Mouse (Mus musculus) ES-E14 (cell line): ENCODE results near the gene Srd5a2. TPM values are rescaled to one million over a fixed set of nuclear protein-coding genes. Genes with fewer than 3 reads are reported as not detected.
"Not testable (repeated sequence)": the region's sequence is repeated elsewhere in the genome, so short reads cannot be mapped to it uniquely, and the experiment has no call there.

ENCODE experiments used
- DNase-seq: peaks from one replicate; pipeline ENCODE4 v3.0.0-alpha.2; 2013; ENCODE audit warnings: low read depth, low spot score
- H3K27ac ChIP-seq: 2 replicates; pipeline ENCODE4 v1.5.1; 2012; ENCODE audit warnings: low read depth, mild to moderate bottlenecking, low read length, moderate library complexity, mixed read lengths; ENCODE audit not compliant: poor library complexity, insufficient read depth, severe bottlenecking
- H3K36me3 ChIP-seq: 2 replicates; pipeline ENCODE4 v1.6.1; 2012; ENCODE audit warnings: mild to moderate bottlenecking, low read length, moderate library complexity, mixed read lengths; ENCODE audit not compliant: control insufficient read depth, poor library complexity, insufficient read depth, severe bottlenecking
- H3K4me1 ChIP-seq, 2 experiments: fragments of 150-350 bp in 1 of 2; sonication (generic) in 1 of 2; 2 replicates each; pipeline ENCODE4 v1.6.1; 2012; ENCODE audit warnings: low read length in 2 of 2, mild to moderate bottlenecking in 1 of 2, mixed read lengths in 1 of 2; ENCODE audit not compliant: control insufficient read depth in 2 of 2, insufficient read depth in 2 of 2, poor library complexity in 1 of 2
- H3K4me3 ChIP-seq, 2 experiments: fragments of 150-350 bp in 1 of 2; sonication (generic) in 1 of 2; 2 replicates each; pipeline ENCODE4 v1.5.1; 2012; ENCODE audit warnings: low read length in 2 of 2, low read depth in 1 of 2, mild to moderate bottlenecking in 1 of 2, mixed read lengths in 1 of 2; ENCODE audit not compliant: insufficient read depth in 1 of 2, poor library complexity in 1 of 2, severe bottlenecking in 1 of 2
- H3K9ac ChIP-seq: 2 replicates; pipeline ENCODE4 v1.6.1; 2012; ENCODE audit warnings: low read depth, mild to moderate bottlenecking, low read length, mixed read lengths; ENCODE audit not compliant: poor library complexity, insufficient read depth, severe bottlenecking
- H3K9me3 ChIP-seq: fragments of 150-350 bp; sonication (generic); 2 replicates; pipeline ENCODE4 v1.6.1; 2012; ENCODE audit warnings: low read depth, mild to moderate bottlenecking, low read length; ENCODE audit not compliant: control insufficient read depth, insufficient read depth
- CHD2 ChIP-seq: IDR thresholded peaks from 2 replicates; pipeline ENCODE4 v1.6.1; 2014; ENCODE audit warnings: mild to moderate bottlenecking, low read depth, low read length, inconsistent platforms
- HCFC1 ChIP-seq: IDR thresholded peaks from 2 replicates; pipeline ENCODE4 v1.6.1; 2012; ENCODE audit warnings: low read length, inconsistent platforms, borderline replicate concordance; ENCODE audit not compliant: insufficient read depth
- MAFK ChIP-seq: IDR thresholded peaks from 2 replicates; pipeline ENCODE4 v1.6.1; 2014; ENCODE audit warnings: mild to moderate bottlenecking, low read depth, low read length, inconsistent platforms; ENCODE audit not compliant: insufficient read depth
- ZC3H11A ChIP-seq: IDR thresholded peaks from 2 replicates; pipeline ENCODE4 v1.6.1; 2012; ENCODE audit warnings: low read depth, mild to moderate bottlenecking, inconsistent platforms, low read length, borderline replicate concordance
- ZNF384 ChIP-seq: IDR thresholded peaks from 2 replicates; pipeline ENCODE4 v1.6.1; 2012; ENCODE audit warnings: low read depth, low read length, inconsistent platforms
- in situ Hi-C, 2 experiments: fragments of 600-800 bp; cut with MboI; formaldehyde crosslinking; loops; one replicate each; pipeline ENCODE4 v1.15.1; 2025; ENCODE audit warnings: low sequenced_read_pairs in 2 of 2, inconsistent platforms in 1 of 2; ENCODE audit not compliant: unreplicated experiment in 2 of 2
- total RNA-seq: library from RNA; depleted of rRNA; stranded (reverse); fragments of 300-350 nt; gene quantifications from 2 replicates; pipeline ENCODE4 v1.2.3, GENCODE M21; 2012

Gene Srd5a2
- total RNA-seq, 1 experiment, result 0.22 TPM

GRCm38 (mm10) chr17:74080076-74080615 lies 32.4 kb upstream of the Srd5a2 start:
- no peak overlapping the region for H3K27ac ChIP-seq
- H3K9me3 ChIP-seq, result no peaks in the 10 kb centered on the region
- DNase-seq, result no peak
- H3K4me1 ChIP-seq, result no peaks in the 10 kb centered on the region
- H3K4me3 ChIP-seq, result no peak overlapping the region
- no peaks in the 10 kb centered on the region for H3K36me3 ChIP-seq
- in situ Hi-C loops, result no loop called here
- no peak overlapping the region for H3K9ac ChIP-seq
- TF ChIP-seq CHD2 (no peak), ZNF384 (no peak), ZC3H11A (no peak), HCFC1 (no peak), MAFK (no peak)

DNA sequence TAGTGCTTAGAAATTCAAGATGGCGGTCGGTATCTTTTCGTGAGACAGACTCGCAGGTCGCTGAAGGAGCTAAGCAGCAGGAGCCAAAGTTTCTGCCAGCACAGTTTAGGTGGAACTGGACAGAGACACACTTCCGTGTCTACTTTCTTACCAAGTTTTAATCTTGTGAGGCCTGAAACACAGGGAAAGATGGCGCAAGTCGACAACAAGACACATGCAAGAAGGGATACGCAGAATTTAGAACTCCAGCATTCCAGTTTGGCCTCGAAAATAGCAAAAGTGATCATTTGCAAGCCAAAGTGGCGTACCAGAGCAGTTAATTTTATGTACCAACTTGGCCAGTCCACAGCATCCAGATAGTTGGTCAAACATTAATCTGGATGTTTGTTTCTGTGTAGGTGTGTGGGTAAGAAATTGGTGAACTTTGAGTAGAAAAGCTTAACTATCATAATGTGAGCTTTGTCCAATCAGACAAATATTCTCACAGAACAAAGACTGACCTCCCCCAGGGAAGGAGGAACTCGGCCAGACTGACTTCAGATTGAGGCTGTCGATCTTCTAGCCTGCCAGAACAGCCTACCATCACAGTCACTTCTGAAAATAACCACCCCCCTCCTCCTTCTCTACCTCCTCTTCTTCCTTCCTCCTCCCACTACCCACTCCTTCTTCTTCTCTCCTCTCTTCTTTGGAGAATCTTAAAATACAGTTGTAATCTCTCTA lies 31.2 kb upstream of the Srd5a2 start:
- no peaks in the 10 kb centered on the region for H3K4me1 ChIP-seq
- H3K9ac ChIP-seq, result no peak overlapping the region
- in situ Hi-C loops, result no loop called here
- TF ChIP-seq ZC3H11A (no peak), ZNF384 (no peak), CHD2 (no peak), MAFK (no peak), HCFC1 (no peak)
- no peaks in the 10 kb centered on the region for H3K36me3 ChIP-seq
- no peaks in the 10 kb centered on the region for H3K9me3 ChIP-seq
- no peak for DNase-seq
- no peak overlapping the region for H3K4me3 ChIP-seq
- H3K27ac ChIP-seq, result no peak overlapping the region

DNA sequence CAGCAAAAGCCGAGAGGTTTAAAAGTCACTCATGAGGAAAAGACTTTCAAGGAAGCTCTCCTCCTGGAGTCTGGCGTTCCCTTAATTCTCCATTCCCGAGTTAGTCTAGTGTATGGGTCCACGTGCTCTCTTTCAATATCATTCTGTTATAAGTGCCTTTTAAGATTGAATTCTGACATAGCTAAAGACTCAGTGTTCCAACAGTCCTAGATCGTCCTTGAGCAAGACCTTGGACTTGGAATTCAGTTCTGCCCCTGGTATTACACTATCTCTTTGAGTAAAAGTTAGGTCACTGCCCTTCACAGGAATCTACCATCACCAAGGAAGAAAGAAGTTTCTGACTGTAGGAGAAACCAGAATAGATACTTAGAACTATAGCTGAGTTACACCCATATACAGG lies 25.4 kb upstream of the Srd5a2 start:
- H3K9ac ChIP-seq, H3K4me3 ChIP-seq, H3K4me1 ChIP-seq, in situ Hi-C loops, H3K36me3 ChIP-seq, H3K9me3 ChIP-seq, DNase-seq, H3K27ac ChIP-seq: not testable (repeated sequence)

- H3K4me1 ChIP-seq, H3K9me3 ChIP-seq, H3K27ac ChIP-seq, in situ Hi-C loops, H3K9ac ChIP-seq, H3K36me3 ChIP-seq, DNase-seq, H3K4me3 ChIP-seq: not testable (repeated sequence)
These were observed 15.0 kb upstream of the Srd5a2 start for GRCm38 (mm10) chr17:74062763-74063162.

DNA sequence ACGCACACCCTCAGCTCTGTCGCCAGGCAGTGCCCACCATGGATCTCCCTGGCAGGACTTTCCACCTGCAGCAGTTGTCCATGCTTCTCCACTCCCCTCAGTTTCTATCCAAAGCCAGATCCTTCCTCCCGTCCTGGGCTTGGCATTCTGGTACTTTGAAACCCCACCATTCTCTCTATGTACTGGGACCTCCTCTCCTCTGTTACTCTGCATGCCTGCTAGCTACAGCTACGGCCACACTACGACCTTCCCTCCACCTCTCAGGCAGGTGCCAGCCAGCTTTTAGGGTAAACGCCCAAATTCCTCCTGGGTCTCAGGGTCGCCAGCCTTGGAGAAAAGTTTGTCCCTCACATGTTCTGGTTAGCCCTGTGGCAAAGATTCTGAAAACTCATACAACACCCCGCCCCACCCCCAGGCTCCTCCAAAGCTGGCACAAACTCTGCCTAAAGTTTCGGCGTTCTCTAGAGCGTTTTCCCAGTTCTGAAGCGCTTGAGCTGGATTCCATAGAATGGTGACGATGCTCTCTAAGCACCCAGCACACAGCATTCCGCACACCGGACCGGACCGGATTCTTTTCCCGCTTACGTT lies 607 bp upstream of the Srd5a2 start:
- no peaks in the 10 kb centered on the region for H3K36me3 ChIP-seq

More for the DNA sequence above, 607 bp upstream of the Srd5a2 start:
- H3K27ac ChIP-seq, result no peak overlapping the region
- peak overlapping the region; percentile 16 to 54; a peak in 2 of 4 replicates for H3K4me3 ChIP-seq
- no peak overlapping the region for H3K9ac ChIP-seq
- in situ Hi-C loops, result no loop called here
- peaks cover 2% of the 10 kb centered on the region in 2 experiments; a peak in 1 of 4 replicates for H3K4me1 ChIP-seq
- no peaks in the 10 kb centered on the region for H3K9me3 ChIP-seq
- no peak for TF ChIP-seq MAFK
- TF ChIP-seq CHD2, result no peak
- no peak for TF ChIP-seq HCFC1
- no peak for TF ChIP-seq ZC3H11A
- TF ChIP-seq ZNF384, result no peak
- no peak for DNase-seq
